Mouse (Mus musculus) mesoderm, embryonic 11.5 days (tissue): ENCODE measurements around the gene Zbtb37.
"Not testable (repeated sequence)": the region's sequence is repeated elsewhere in the genome, so short reads cannot be mapped to it uniquely, and the experiment has no call there.

Experiments
- DNase-seq: peaks from one replicate; pipeline ENCODE4 v3.0.0-alpha.2; 2012; ENCODE audit warnings: low read depth, low spot score

The Zbtb37 gene

GRCm38 (mm10) chr1:161033856-161034434 is 704 bp downstream of the Zbtb37 start:
- DNase-seq = no peak

- no peak for DNase-seq
Observed at GRCm38 (mm10) chr1:161032345-161032744, 2.3 kb downstream of the Zbtb37 start.

GRCm38 (mm10) chr1:161031881-161032280 is 2.8 kb downstream of the Zbtb37 start:
- DNase-seq = no peak

GRCm38 (mm10) chr1:161030058-161030457 is 4.6 kb downstream of the Zbtb37 start:
- DNase-seq = no peak

- not testable (repeated sequence) for DNase-seq
Observed at GRCm38 (mm10) chr1:161028427-161028826, 6.2 kb downstream of the Zbtb37 start.

GRCm38 (mm10) chr1:161027196-161027595 is 7.5 kb downstream of the Zbtb37 start:
- no peak for DNase-seq

GRCm38 (mm10) chr1:161025410-161026210 is 9.0 kb downstream of the Zbtb37 start:
- no peak for DNase-seq

GRCm38 (mm10) chr1:161020051-161020450 is 14.6 kb downstream of the Zbtb37 start:
- no peak for DNase-seq

GRCm38 (mm10) chr1:161016378-161016777 is 18.3 kb downstream of the Zbtb37 start:
- no peak for DNase-seq

GRCm38 (mm10) chr1:161010436-161010835 is 24.2 kb downstream of the Zbtb37 start:
- DNase-seq = no peak

GRCm38 (mm10) chr1:161008038-161008437 is 26.6 kb downstream of the Zbtb37 start:
- no peak for DNase-seq

- DNase-seq = no peak
Observed at GRCm38 (mm10) chr1:161006471-161006870, 28.2 kb downstream of the Zbtb37 start.

- no peak for DNase-seq
Observed at GRCm38 (mm10) chr1:161005526-161005925, 29.1 kb downstream of the Zbtb37 start.

- no peak for DNase-seq
Observed at GRCm38 (mm10) chr1:161004942-161005341, 29.7 kb downstream of the Zbtb37 start.

GRCm38 (mm10) chr1:160993851-160994250 is 40.8 kb downstream of the Zbtb37 start:
- DNase-seq = no peak

GRCm38 (mm10) chr1:160989395-160989794 is 45.3 kb downstream of the Zbtb37 start:
- no peak for DNase-seq

- no peak for DNase-seq
Observed at GRCm38 (mm10) chr1:160986881-160987635, 47.6 kb downstream of the Zbtb37 start.

- no peak for DNase-seq
Observed at GRCm38 (mm10) chr1:160985477-160985876, 49.2 kb downstream of the Zbtb37 start.

GRCm38 (mm10) chr1:160984731-160985130 is 49.9 kb downstream of the Zbtb37 start:
- not testable (repeated sequence) for DNase-seq

GRCm38 (mm10) chr1:160982887-160983286 is 51.8 kb downstream of the Zbtb37 start:
- no peak for DNase-seq

GRCm38 (mm10) chr1:160981337-160981736 is 53.3 kb downstream of the Zbtb37 start:
- no peak for DNase-seq

GRCm38 (mm10) chr1:160980537-160981234 is 54.0 kb downstream of the Zbtb37 start:
- no peak for DNase-seq
